Mouse (Mus musculus) inflammation-experienced regulatory T-cells, adult 16 weeks (primary cell): ENCODE measurements around the gene C1qtnf12. TPM values are rescaled to one million over a fixed set of nuclear protein-coding genes. Genes with fewer than 3 reads are reported as not detected.

ENCODE experiments used
- polyA plus RNA-seq: library from polyadenylated mRNA; unstranded; fragments of 100-300 nt; shearing (Covaris generic); gene quantifications from one replicate; pipeline ENCODE4 v1.2.1, GENCODE M21; 2017

C1qtnf12 gene
- polyA plus RNA-seq = 15.3 TPM

DNA sequence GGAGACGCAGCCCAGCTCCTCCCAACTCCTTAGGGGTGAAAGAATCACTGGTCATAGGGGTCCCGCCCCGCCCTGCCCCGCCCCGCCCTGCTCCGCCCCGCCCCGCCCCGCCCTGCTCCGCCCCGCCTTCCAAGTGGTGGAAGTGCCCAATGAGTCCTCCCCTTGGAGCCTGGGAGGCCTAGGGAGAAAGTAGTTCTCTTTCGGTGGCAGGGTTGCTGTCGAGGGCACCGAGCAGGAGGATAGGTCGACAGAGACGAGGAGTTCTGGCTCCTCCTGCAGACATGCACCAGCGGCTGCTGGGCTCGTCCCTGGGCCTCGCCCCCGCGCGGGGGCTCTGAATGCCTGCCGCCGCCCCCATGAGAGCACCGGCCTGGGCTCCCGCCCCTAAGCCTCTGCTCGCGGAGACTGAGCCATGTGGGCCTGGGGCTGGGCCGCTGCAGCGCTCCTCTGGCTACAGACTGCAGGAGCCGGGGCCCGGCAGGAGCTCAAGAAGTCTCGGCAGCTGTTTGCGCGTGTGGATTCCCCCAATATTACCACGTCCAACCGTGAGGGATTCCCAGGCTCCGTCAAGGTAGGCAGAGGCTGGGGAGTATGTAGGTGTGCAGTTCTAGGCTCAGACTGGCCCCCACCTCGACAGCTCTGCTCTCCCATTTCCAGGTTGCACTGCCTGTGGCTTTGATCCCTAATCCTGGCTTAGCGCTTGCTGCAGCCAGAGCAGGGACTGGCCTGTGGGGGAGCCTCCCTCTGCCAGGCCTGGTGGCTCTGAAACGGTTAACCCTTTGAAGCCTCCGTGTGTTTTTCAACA, at the start of gene C1qtnf12:
Gene C1qtnf12 (plus strand): TSS at position 152 of the 805 bp plus-strand sequence.

DNA sequence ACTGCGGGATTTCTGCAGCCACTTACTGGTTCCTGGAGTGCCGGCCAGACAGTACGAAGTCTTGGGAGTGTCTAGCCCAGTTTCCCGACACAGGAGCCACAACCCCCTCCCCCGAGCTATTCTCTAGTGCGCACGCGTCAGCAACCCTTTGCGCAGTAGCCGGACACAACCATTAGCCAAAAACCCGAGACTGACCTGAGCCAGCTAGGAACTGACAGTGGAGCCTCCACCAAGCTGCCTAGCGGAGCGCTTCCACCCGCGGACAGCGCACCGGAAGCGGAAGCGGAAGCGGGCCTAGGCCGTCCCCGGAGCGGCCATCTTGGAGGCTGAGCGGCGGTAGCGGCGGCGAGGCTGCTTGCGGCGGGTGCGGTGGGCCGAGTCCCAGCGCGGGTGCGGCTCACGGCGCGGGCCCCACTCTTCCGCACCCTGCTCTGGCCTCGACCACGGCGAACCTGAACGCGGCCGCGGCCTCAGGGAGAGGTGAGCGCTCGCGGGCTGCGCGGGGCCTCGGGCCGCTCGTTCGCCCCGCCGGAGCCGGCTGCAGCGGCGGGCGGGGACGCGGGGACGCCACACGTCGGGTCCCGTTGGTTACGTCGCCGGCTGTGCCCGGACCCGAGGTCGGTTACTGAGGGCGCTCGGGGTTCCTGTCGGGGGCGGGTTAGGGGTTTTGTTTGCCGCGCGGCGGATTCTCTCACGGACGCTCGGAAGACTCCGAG, 18.4 kb upstream of the C1qtnf12 start, which contains the start of gene Ube2j2:
Gene Ube2j2 (plus strand): TSS at position 298 of the 716 bp plus-strand sequence.

DNA sequence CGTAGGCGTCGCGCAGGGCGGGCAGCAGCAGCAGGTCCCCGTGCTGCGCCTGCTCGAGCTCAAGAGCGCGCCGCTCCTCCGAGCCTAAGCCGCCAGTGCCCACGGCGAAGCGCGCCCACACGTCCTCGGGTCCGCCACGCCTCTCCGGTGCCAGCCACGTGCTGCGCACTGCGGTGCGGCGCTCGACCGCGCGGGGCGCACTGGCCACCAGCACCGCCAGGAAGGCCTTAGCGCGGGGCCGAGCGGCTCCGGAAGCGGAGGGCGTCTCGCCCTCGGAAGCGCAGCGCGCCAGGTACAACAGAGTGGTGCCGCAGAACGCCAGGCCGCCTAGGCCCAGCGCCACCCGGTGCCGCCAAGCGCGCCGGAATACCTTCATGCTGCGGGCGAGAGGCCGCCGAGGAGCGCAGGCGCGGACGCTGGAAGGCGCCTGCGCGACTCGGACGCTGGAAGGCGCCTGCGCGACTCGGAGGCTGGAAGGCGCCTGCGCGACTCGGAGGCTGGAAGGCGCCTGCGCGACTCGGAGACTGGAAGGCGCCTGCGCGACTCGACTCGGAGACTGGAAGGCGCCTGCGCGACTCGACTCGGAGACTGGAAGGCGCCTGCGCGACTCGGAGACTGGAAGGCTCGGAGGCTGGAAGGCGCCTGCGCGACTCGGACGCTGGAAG, 30.3 kb downstream of the C1qtnf12 start, which contains the start of the genes B3galt6 and Sdf4:
Gene B3galt6 (minus strand): TSS at position 409 of the 665 bp plus-strand sequence.
Gene Sdf4 (plus strand): TSS at position 632 of the 665 bp plus-strand sequence.

DNA sequence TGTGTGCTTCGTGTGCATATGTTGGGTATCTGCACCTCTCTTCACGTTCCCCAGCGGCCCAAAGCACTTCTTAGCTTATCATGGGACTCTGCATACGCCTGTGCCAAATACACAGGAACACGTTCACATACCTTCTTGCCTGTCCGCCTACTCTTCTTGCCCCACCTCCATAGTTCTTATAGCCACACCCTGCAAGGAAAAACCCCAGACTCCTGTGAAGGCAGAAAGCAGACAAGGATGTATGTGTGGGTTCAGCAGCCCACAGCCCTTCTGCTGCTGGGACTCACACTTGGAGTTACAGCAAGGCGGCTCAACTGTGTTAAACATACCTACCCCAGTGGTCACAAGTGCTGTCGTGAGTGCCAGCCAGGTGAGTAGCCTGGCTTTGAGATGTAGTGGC, 51.5 kb downstream of the C1qtnf12 start, which contains the start of gene Tnfrsf4:
Gene Tnfrsf4 (plus strand): TSS at position 207 of the 400 bp plus-strand sequence.

Other genes starting within 250 kb of the C1qtnf12 start
- gene Tmem240, start 227.5 kb upstream of the C1qtnf12 start, polyA plus RNA-seq = 0.09 TPM
- 50.3 TPM for gene Atad3a, start 201.2 kb upstream of the C1qtnf12 start, polyA plus RNA-seq
- gene Vwa1, start 187.6 kb upstream of the C1qtnf12 start, polyA plus RNA-seq = 0.13 TPM
- not detected for gene Tmem88b, start 176.4 kb upstream of the C1qtnf12 start, polyA plus RNA-seq
- not detected for gene Ankrd65, start 171.9 kb upstream of the C1qtnf12 start, polyA plus RNA-seq
- 124 TPM for gene Mrpl20, start 159.4 kb upstream of the C1qtnf12 start, polyA plus RNA-seq
- 217 TPM for gene Ccnl2, start 149.8 kb upstream of the C1qtnf12 start, polyA plus RNA-seq
- gene Aurkaip1, start 131.0 kb upstream of the C1qtnf12 start, polyA plus RNA-seq = 199 TPM
- 4.3 TPM for gene Mxra8, start 122.6 kb upstream of the C1qtnf12 start, polyA plus RNA-seq
- gene Dvl1, start 114.9 kb upstream of the C1qtnf12 start, polyA plus RNA-seq = 3.5 TPM
- gene Tas1r3, start 99.0 kb upstream of the C1qtnf12 start, polyA plus RNA-seq = 1.4 TPM
- gene Cptp, start 92.9 kb upstream of the C1qtnf12 start, polyA plus RNA-seq = 20.8 TPM
- 111 TPM for gene Ints11, start 92.8 kb upstream of the C1qtnf12 start, polyA plus RNA-seq
- 29.9 TPM for gene Pusl1, start 70.5 kb upstream of the C1qtnf12 start, polyA plus RNA-seq
- gene Acap3, start 70.5 kb upstream of the C1qtnf12 start, polyA plus RNA-seq = 8.2 TPM
- 19.8 TPM for gene Ube2j2, start 18.5 kb upstream of the C1qtnf12 start, polyA plus RNA-seq
- 1.6 TPM for gene B3galt6, start 30.3 kb downstream of the C1qtnf12 start, polyA plus RNA-seq
- gene Sdf4, start 30.6 kb downstream of the C1qtnf12 start, polyA plus RNA-seq = 605 TPM
- 1,006 TPM for gene Tnfrsf4, start 51.5 kb downstream of the C1qtnf12 start, polyA plus RNA-seq
- gene Tnfrsf18, start 63.8 kb downstream of the C1qtnf12 start, polyA plus RNA-seq = 795 TPM
- 0.26 TPM for gene Ttll10, start 97.1 kb downstream of the C1qtnf12 start, polyA plus RNA-seq
- 46.9 TPM for gene 9430015G10Rik, start 147.7 kb downstream of the C1qtnf12 start, polyA plus RNA-seq
- 0.20 TPM for gene Rnf223, start 168.2 kb downstream of the C1qtnf12 start, polyA plus RNA-seq
- gene Agrn, start 235.2 kb downstream of the C1qtnf12 start, polyA plus RNA-seq = 2.0 TPM
- 44.2 TPM for gene Isg15, start 238.5 kb downstream of the C1qtnf12 start, polyA plus RNA-seq
- gene AW011738, start 241.0 kb downstream of the C1qtnf12 start, polyA plus RNA-seq = 31.8 TPM